Mouse (Mus musculus): ENCODE data around the gene Npm3. TPM values are rescaled to one million over a fixed set of nuclear protein-coding genes. Genes with fewer than 3 reads are reported as not detected.
A peak's percentile ranks its signal among the peaks of the same experiment; 100 is the strongest.

The Npm3 gene
- polyA plus RNA-seq, 1 experiment from 2014 or later = 15.0 TPM

DNA sequence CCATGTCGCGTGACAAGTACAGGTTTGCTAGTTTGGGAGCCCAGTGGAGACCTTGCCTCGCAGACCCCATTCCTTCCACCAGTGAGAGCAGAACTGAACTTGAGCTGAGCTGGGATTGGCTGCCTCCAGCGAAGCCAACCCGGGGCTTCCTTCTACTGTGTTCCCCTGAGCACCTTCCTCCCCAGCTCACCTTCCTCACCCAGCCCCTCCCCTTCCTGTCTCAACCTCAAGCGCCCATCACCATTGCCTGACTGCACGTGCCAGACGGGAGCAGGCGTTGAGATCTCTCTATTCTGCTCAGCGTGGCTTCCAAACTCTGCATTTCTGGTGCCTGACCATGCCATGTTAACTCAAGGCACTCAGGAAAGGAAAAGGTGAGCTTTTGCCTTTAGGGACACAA lies 22.2 kb downstream of the Npm3 start:
- Histone ChIP-seq H3K9me3 (no peaks in the 10 kb centered on the region), H3K9ac (no peak overlapping the region), H3K27ac (no peak overlapping the region), H3K4me2 (replicated peaks) (no peak overlapping the region), H3K27me3 (peaks cover 25% of the 10 kb centered on the region), H3K36me3 (no peaks in the 10 kb centered on the region), H3K4me1 (peaks cover 13% of the 10 kb centered on the region), H3K4me3 (no peak overlapping the region)
- ATAC-seq (ENCODE audit: insufficient number of reproducible peaks, insufficient read depth, low FRiP score, low TSS enrichment) = no peak
- WGBS = 75% methylated on average over 10 of the region's 10 CpGs

- Histone ChIP-seq H3K27me3 (0 out of 2 replicates have a peak, but pooled peaks cover 13% of the 10 kb centered on the region), H3K4me2 (replicated peaks) (no peak overlapping the region), H3K27ac (peak overlapping the region; percentile 52; the same call in 1 of the 2 replicates)
Observed at GRCm38 (mm10) chr19:45725677-45726277, 23.6 kb downstream of the Npm3 start.

DNA sequence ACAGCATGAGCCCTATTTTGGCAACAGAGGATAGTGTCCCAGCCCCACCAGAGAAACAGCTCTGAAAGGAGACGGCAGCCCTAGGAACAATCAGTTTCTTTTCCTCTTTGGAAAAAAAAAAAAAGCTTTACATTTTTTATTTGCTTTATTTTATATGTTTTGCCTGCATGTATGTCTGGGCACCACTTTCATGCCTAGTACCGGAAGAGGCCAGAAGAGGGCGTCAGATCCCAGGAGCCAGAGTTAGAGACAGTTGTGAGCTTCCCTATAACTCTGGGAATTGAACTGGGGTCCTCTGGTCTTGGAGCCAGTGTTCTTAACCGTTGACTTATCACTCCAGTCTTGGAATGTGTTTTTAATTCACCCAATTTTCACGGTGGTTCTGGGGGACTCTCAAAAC lies 27.2 kb downstream of the Npm3 start:
- H3K4me2 ChIP-seq (replicated peaks) = no peak overlapping the region
- no peak for ATAC-seq (ENCODE audit: insufficient number of reproducible peaks, insufficient read depth, low FRiP score, low TSS enrichment)
- 0 out of 2 replicates have a peak, but pooled peaks cover 4% of the 10 kb centered on the region for H3K27me3 ChIP-seq

More at GRCm38 (mm10) chr19:45725677-45726277, 23.6 kb downstream of the Npm3 start:
- peak; percentile 53; the same call in 1 of the 2 replicates for ATAC-seq (ENCODE audit: insufficient number of reproducible peaks, insufficient read depth, low FRiP score, low TSS enrichment)
- peaks cover 13% of the 10 kb centered on the region for H3K4me1 ChIP-seq
- no peak overlapping the region for H3K9ac ChIP-seq
- no peaks in the 10 kb centered on the region for H3K36me3 ChIP-seq
- 18% methylated on average over 14 of the region's 14 CpGs for WGBS
- no peaks in the 10 kb centered on the region for H3K9me3 ChIP-seq
- no peak overlapping the region for H3K4me3 ChIP-seq

DNA sequence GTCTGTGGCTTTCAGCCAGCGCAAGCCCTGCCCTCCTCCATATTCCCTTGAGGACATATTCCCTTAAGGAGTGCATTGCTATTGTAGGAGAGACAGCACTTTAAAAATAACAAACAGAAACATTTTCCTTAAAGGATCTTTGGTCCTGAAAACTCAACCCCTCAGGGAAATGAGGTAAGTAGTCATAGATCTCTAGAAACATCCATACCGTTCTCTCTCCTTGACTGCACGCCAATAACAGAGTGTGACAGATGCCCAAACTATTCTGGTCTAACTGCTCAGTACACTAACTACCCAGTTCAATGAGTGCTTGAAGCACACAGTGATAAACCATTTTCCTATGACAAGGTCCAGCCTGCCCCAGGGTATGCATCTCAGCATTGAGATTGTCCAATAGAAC lies 31.1 kb downstream of the Npm3 start:
- Histone ChIP-seq H3K9me3 (no peaks in the 10 kb centered on the region), H3K36me3 (no peaks in the 10 kb centered on the region), H3K27me3 (no peaks in the 10 kb centered on the region), H3K4me3 (no peak overlapping the region), H3K27ac (no peak overlapping the region), H3K9ac (no peak overlapping the region), H3K4me2 (replicated peaks) (peak overlapping the region; percentile 39), H3K4me1 (peaks cover 14% of the 10 kb centered on the region)
- whole genome bisulfite sequencing = 56% methylated on average over 3 of the region's 3 CpGs
- ATAC-seq (ENCODE audit: insufficient number of reproducible peaks, insufficient read depth, low FRiP score, low TSS enrichment) = no peak

More for the DNA sequence above, 27.2 kb downstream of the Npm3 start:
- H3K36me3 ChIP-seq = no peaks in the 10 kb centered on the region
- H3K4me1 ChIP-seq = peaks cover 22% of the 10 kb centered on the region
- H3K9ac ChIP-seq = no peak overlapping the region
- H3K27ac ChIP-seq = no peak overlapping the region
- no peaks in the 10 kb centered on the region for H3K9me3 ChIP-seq
- H3K4me3 ChIP-seq = no peak overlapping the region
- 56% methylated on average over 5 of the region's 5 CpGs for WGBS

DNA sequence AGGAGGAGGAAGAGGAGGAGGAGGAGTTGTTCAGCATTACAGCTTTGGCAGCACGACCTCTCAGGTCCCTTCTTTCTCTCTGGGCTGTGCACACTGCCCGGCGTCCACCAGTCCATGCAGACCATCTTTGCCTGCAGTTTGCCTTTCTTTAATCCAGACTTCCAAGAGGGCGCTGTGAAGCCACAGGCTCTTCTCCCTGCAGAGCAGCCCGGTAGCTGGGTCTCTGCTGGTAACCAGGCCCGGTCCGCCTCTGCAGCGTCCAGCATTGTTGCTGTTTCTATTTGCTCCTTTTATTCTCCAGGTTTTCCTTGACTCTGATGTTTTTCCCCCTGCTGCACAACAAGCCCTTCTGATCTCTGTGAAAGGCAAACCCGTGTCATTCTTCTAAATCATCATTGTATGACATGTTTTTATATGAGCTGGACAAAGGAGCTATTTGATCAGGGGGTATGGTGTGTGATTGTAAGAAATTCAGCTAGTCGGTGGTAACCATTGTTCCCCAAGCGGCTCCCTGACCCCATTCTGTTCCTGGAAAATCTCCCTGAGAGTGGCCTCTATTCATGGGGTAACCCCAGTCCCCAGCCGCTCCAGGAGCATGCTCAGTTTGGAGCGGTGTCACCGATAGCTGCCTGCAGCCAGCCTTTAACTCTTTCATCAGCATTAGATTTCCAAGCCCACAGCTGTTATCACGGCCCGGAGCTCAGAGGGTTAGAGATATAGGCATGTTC lies 31.7 kb downstream of the Npm3 start:
- Histone ChIP-seq H3K4me1 (peaks cover 14% of the 10 kb centered on the region), H3K4me2 (replicated peaks) (peak overlapping the region; percentile 39), H3K27me3 (no peaks in the 10 kb centered on the region), H3K9me3 (no peaks in the 10 kb centered on the region), H3K4me3 (peak overlapping the region; percentile 9; the same call in 1 of the 2 replicates), H3K36me3 (no peaks in the 10 kb centered on the region), H3K27ac (peak overlapping the region; percentile 68), H3K9ac (no peak overlapping the region; the same call in 1 of the 2 replicates)
- ATAC-seq (ENCODE audit: insufficient number of reproducible peaks, insufficient read depth, low FRiP score, low TSS enrichment) = peak; percentile 76
- WGBS = 5% methylated on average over 16 of the region's 16 CpGs

DNA sequence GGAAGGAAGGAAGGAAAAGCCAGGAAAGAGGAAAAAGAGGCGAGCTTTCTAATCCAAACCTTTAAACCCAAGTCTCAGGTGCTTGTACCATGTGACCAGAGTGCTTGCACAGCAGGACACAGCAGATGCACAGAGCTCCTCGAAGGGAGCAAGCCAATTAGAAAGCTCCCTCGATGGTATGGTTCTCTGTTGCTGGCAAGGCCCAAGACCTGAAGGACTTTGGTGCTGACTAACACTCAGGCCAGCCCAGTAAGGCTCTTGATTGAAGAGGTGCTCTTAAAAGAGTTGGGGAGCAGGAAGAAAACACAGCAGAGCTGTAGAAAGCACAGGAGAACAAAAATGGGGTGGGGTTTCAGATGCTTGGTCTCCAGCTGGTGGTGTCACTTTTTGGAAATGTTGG lies 40.7 kb downstream of the Npm3 start:
- ATAC-seq (ENCODE audit: insufficient number of reproducible peaks, insufficient read depth, low FRiP score, low TSS enrichment) = no peak

More for the DNA sequence above, 40.7 kb downstream of the Npm3 start:
- Histone ChIP-seq H3K27me3 (no peaks in the 10 kb centered on the region), H3K9me3 (no peaks in the 10 kb centered on the region), H3K4me1 (peaks cover 5% of the 10 kb centered on the region), H3K36me3 (no peaks in the 10 kb centered on the region), H3K27ac (no peak overlapping the region), H3K4me3 (no peak overlapping the region), H3K9ac (no peak overlapping the region), H3K4me2 (replicated peaks) (no peak overlapping the region)
- 74% methylated on average over 3 of the region's 3 CpGs for WGBS

Other genes starting within 250 kb of the Npm3 start
- 15.6 and 17.6 TPM in 2 replicates for gene Poll, start 189.1 kb downstream of the Npm3 start, polyA plus RNA-seq (2016; fragmentation: Nextera tagmentation; extraction: Ambion mirVana)
- 43.3 and 43.8 TPM in 2 replicates for gene Gm17018, start 189.0 kb downstream of the Npm3 start, polyA plus RNA-seq (2016; fragmentation: Nextera tagmentation; extraction: Ambion mirVana)
- 6.8 and 7.9 TPM in 2 replicates for gene Fbxw4, start 89.3 kb downstream of the Npm3 start, polyA plus RNA-seq (2016; fragmentation: Nextera tagmentation; extraction: Ambion mirVana)
- 3.5 and 6.1 TPM in 2 replicates for gene Fgf8, start 6.7 kb downstream of the Npm3 start, polyA plus RNA-seq (2016; fragmentation: Nextera tagmentation; extraction: Ambion mirVana)
- gene Mgea5, start 34.2 kb upstream of the Npm3 start, polyA plus RNA-seq (2016; fragmentation: Nextera tagmentation; extraction: Ambion mirVana) = 85.8 and 91.9 TPM in 2 replicates
- gene Kcnip2, start 66.5 kb upstream of the Npm3 start, polyA plus RNA-seq (2016; fragmentation: Nextera tagmentation; extraction: Ambion mirVana) = 1.1 and 1.4 TPM in 2 replicates
- 20.0 and 21.5 TPM in 2 replicates for gene Armh3, start 248.9 kb upstream of the Npm3 start, polyA plus RNA-seq (2016; fragmentation: Nextera tagmentation; extraction: Ambion mirVana)

All from embryonic facial prominence, embryonic 12.5 days (tissue).